Mouse (Mus musculus) CH12.LX (cell line): Measurements from ENCODE around the gene Fntb. TPM values are rescaled to one million over a fixed set of nuclear protein-coding genes. Genes with fewer than 3 reads are reported as not detected.
A peak's percentile ranks its signal among the peaks of the same experiment; 100 is the strongest.

ENCODE experiments used
- DNase-seq: peaks from one replicate; pipeline ENCODE4 v3.0.0-alpha.2; 2013; ENCODE audit errors: extremely low read depth
- H3K27ac ChIP-seq: 2 replicates; pipeline ENCODE4 v1.5.1; 2012; ENCODE audit warnings: low read depth, mild to moderate bottlenecking, control low read depth, moderate library complexity; ENCODE audit not compliant: insufficient read depth
- H3K27me3 ChIP-seq: replicated peaks from 2 replicates; pipeline ENCODE3; 2012; ENCODE audit warnings: inconsistent platforms
- H3K36me3 ChIP-seq, 2 experiments: replicated peaks in 1 of 2; 2 replicates each; pipeline versions ENCODE3 to v1.6.1; 2012; ENCODE audit warnings: inconsistent platforms in 1 of 2, low read length in 1 of 2, mild to moderate bottlenecking in 1 of 2, mixed read lengths in 1 of 2, moderate library complexity in 1 of 2; ENCODE audit not compliant: control insufficient read depth in 1 of 2, insufficient read depth in 1 of 2
- H3K4me1 ChIP-seq, 2 experiments: 2 replicates each; pipeline ENCODE4 v1.6.1; 2012; ENCODE audit warnings: inconsistent platforms in 1 of 2, moderate library complexity in 1 of 2; ENCODE audit not compliant: insufficient read depth in 2 of 2, control insufficient read depth in 1 of 2
- H3K4me2 ChIP-seq: 2 replicates; pipeline ENCODE4 v1.6.1; 2012; ENCODE audit warnings: low read depth, mild to moderate bottlenecking, control low read depth; ENCODE audit not compliant: poor library complexity, insufficient read depth, severe bottlenecking
- H3K4me3 ChIP-seq, 3 experiments: fragments of 150-350 bp in 1 of 3; sonication (generic) in 1 of 3; replicated peaks in 1 of 3; 2 replicates each; pipeline versions ENCODE3 to v1.5.1; 2011 to 2012; ENCODE audit warnings: low read depth in 2 of 3, low read length in 2 of 3, mild to moderate bottlenecking in 2 of 3, moderate library complexity in 2 of 3, control low read depth in 1 of 3, improper control_type of control experiment in 1 of 3, inconsistent platforms in 1 of 3, mixed read lengths in 1 of 3; ENCODE audit not compliant: poor library complexity in 1 of 3
- H3K79me2 ChIP-seq: replicated peaks from 2 replicates; pipeline ENCODE4 v1.6.1; 2012; ENCODE audit warnings: mild to moderate bottlenecking, moderate library complexity; ENCODE audit not compliant: control insufficient read depth, poor library complexity, insufficient read depth, severe bottlenecking; ENCODE audit errors: extremely low read depth
- H3K9ac ChIP-seq: 2 replicates; pipeline ENCODE4 v1.6.1; 2012; ENCODE audit warnings: low read depth, mild to moderate bottlenecking, control low read depth, moderate library complexity; ENCODE audit not compliant: insufficient read depth
- H3K9me3 ChIP-seq: replicated peaks from 2 replicates; pipeline ENCODE3; 2012; ENCODE audit warnings: low read length, inconsistent platforms, mixed read lengths
- CHD2 ChIP-seq: IDR thresholded peaks from 2 replicates; pipeline ENCODE4 v1.6.1; 2011; ENCODE audit warnings: low read length, improper control_type of control experiment
- CTCF ChIP-seq, 2 experiments: IDR thresholded peaks in 1 of 2; conservative IDR thresholded peaks in 1 of 2; 2 replicates each; pipeline ENCODE4 v1.5.1; 2011 to 2012; ENCODE audit warnings: low read depth in 2 of 2, low read length in 2 of 2, improper control_type of control experiment in 1 of 2, inconsistent platforms in 1 of 2, mild to moderate bottlenecking in 1 of 2, moderate library complexity in 1 of 2
- EP300 ChIP-seq: IDR thresholded peaks from 2 replicates; pipeline ENCODE4 v1.6.1; 2011; ENCODE audit warnings: low read length, improper control_type of control experiment
- GABPA ChIP-seq: IDR thresholded peaks from 2 replicates; pipeline ENCODE4 v1.6.1; 2012; ENCODE audit warnings: low read depth, low read length, improper control_type of control experiment, inconsistent platforms; ENCODE audit not compliant: insufficient replicate concordance
- IRF4 ChIP-seq: IDR thresholded peaks from 2 replicates; pipeline ENCODE4 v1.6.1; 2014; ENCODE audit warnings: low read depth, mild to moderate bottlenecking, inconsistent platforms, low read length, improper control_type of control experiment
- JUN ChIP-seq: IDR thresholded peaks from 2 replicates; pipeline ENCODE4 v1.6.1; 2011; ENCODE audit warnings: low read depth, mild to moderate bottlenecking, low read length, improper control_type of control experiment, moderate library complexity; ENCODE audit not compliant: insufficient read depth
- JUND ChIP-seq: conservative IDR thresholded peaks from 2 replicates; pipeline ENCODE4 v1.6.1; 2011; ENCODE audit warnings: low read depth, low read length, improper control_type of control experiment
- NELFE ChIP-seq: IDR thresholded peaks from 2 replicates; pipeline ENCODE4 v1.6.1; 2011; ENCODE audit warnings: low read depth, low read length, improper control_type of control experiment
- NRF1 ChIP-seq: IDR thresholded peaks from 2 replicates; pipeline ENCODE4 v1.6.1; 2014; ENCODE audit warnings: low read depth, mild to moderate bottlenecking, inconsistent platforms, low read length, improper control_type of control experiment, moderate library complexity
- RAD21 ChIP-seq: IDR thresholded peaks from 2 replicates; pipeline ENCODE4 v1.6.1; 2011; ENCODE audit warnings: low read depth, mild to moderate bottlenecking, low read length, improper control_type of control experiment, moderate library complexity
- SMC3 ChIP-seq: IDR thresholded peaks from 2 replicates; pipeline ENCODE4 v1.6.1; 2011; ENCODE audit warnings: low read depth, low read length, improper control_type of control experiment
- dilution Hi-C: fragments of 300-500 bp; cut with MboI; formaldehyde crosslinking; loops from 2 replicates; pipeline ENCODE4 v1.14.3; 2020; ENCODE audit warnings: low sequenced_read_pairs; ENCODE audit not compliant: extremely low pct_unique_long_range_greater_than_20kb, extremely low pct_ligation_motif_present
- in situ Hi-C: fragments of 300-500 bp; cut with MboI; formaldehyde crosslinking; loops from 3 replicates; pipeline ENCODE4 v1.14.3; 2019; ENCODE audit warnings: low sequenced_read_pairs, low pct_ligation_motif_present, low pct_unique_long_range_greater_than_20kb, mixed read lengths
- polyA plus RNA-seq: library from polyadenylated mRNA; unstranded; fragments of >175 nt; gene quantifications from 2 replicates; pipeline ENCODE4 v1.2.1, GENCODE M21; 2012; ENCODE audit warnings: low read depth; ENCODE audit not compliant: insufficient read length
- total RNA-seq, 2 experiments: library from RNA; depleted of rRNA; stranded (reverse); fragments of 300-350 nt in 1 of 2; fragments of >200 nt in 1 of 2; gene quantifications; 2 replicates each; pipeline ENCODE4 v1.2.3; 2012 to 2014

Gene Fntb
- total and polyA plus RNA-seq, 3 experiments = 5.6 to 19.5 (median 9.2) TPM

GRCm38 (mm10) chr12:76750866-76751459, 14.4 kb upstream of the Fntb start:
- Histone ChIP-seq H3K9ac (no peak overlapping the region), H3K36me3 (no peaks in the 10 kb centered on the region), H3K27ac (no peak overlapping the region), H3K4me2 (no peak overlapping the region), H3K27me3 (peaks cover 5% of the 10 kb centered on the region), H3K4me1 (peaks cover 6 to 7% of the 10 kb centered on the region in 2 experiments; a peak in 3 of 4 replicates), H3K79me2 (no peaks in the 10 kb centered on the region), H3K4me3 (no peak overlapping the region)
- DNase-seq = peak; percentile 12
- in situ Hi-C loops = no loop called here
- dilution Hi-C loops = no loop called here
- TF ChIP-seq EP300 = peak; percentile 12; the same call in 1 of the 2 replicates
- no peak for TF ChIP-seq NELFE
- TF ChIP-seq JUND = peak; percentile 53; the same call in 1 of the 2 replicates
- peak; percentile 83; the same call in 1 of the 2 replicates for TF ChIP-seq JUN
- TF ChIP-seq, all 38 proteins: peak for 3
- peaks cover 3% of the 10 kb centered on the region for H3K9me3 ChIP-seq

DNA sequence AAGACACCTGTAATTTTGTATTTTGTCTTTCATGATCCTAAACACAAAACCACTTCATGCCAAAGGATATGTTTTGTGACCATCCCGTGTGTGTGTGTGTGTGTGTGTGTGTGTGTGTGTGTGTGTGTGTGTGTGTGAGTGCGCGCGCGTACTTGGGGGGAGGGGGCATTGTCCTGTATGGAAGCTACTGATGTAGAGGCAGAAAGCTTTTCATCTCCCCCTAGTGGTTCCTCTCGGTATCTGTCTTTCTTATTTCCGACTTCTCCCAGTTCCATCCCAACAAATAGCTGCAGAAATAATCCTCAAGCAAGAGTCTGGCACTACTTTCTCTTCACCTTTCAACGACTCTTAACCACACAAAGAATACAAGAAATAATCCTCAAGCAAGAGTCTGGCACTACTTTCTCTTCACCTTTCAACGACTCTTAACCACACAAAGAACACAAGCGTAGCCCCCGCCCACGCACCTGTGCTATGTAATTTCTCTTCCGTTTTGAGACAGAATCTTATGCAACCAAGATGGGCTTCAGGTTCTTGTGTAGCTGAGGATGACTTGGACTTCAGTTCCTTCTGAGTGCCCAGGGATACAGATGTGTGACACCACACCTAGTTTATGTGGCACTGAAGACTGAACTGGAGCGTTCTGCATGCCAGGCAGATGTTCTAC, 12.6 kb upstream of the Fntb start:
- Histone ChIP-seq H3K4me2 (peak overlapping the region; percentile 64), H3K4me1 (peaks cover 6 to 7% of the 10 kb centered on the region in 2 experiments; a peak in 3 of 4 replicates), H3K9ac (no peak overlapping the region), H3K27me3 (peaks cover 5% of the 10 kb centered on the region), H3K4me3 (no peak overlapping the region), H3K79me2 (no peaks in the 10 kb centered on the region)
- dilution Hi-C loops (no loop called here), in situ Hi-C loops (no loop called here)
- peak; percentile 58 for DNase-seq
- TF ChIP-seq CTCF (conservative IDR thresholded peaks at IDR 0.05 in 1 of 2, IDR thresholded peaks at IDR 0.05 in 1 of 2; ENCODE audit: low read depth in 2 of 2, low read length in 2 of 2) (peak; percentile 40 to 74), CHD2 (no peak; the same call in 1 of the 2 replicates), JUN (no peak), IRF4 (0 out of 2 replicates have a peak, but pooled peaks have one; percentile 3), SMC3 (peak; percentile 57), GABPA (no peak), NRF1 (peak; percentile 61; the same call in 1 of the 2 replicates), RAD21 (peak; percentile 58)
- TF ChIP-seq, all 38 proteins: peak for 5
- peaks cover 3% of the 10 kb centered on the region for H3K9me3 ChIP-seq
- no peaks in the 10 kb centered on the region for H3K36me3 ChIP-seq
- H3K27ac ChIP-seq = no peak overlapping the region
